Mouse (Mus musculus) forebrain, embryonic 16.5 days (tissue): ENCODE results near the gene Mpz. TPM values are rescaled to one million over a fixed set of nuclear protein-coding genes. Genes with fewer than 3 reads are reported as not detected.

Source experiments
- ATAC-seq: fragments of 200-750 bp; cut with Nextera tagmentation; 2 replicates; pipeline ENCODE4 v1.8.0; 2017; ENCODE audit warnings: mild to moderate bottlenecking, moderate library complexity
- H3K27ac ChIP-seq: fragments of 300-500 bp; sonication (generic); 2 replicates; pipeline ENCODE4 v1.5.1; 2014; ENCODE audit warnings: low read length, control low read depth
- H3K27me3 ChIP-seq: fragments of 300-500 bp; sonication (generic); replicated peaks from 2 replicates; pipeline ENCODE4 v1.6.1; 2014; ENCODE audit warnings: low read length; ENCODE audit not compliant: control insufficient read depth, insufficient read depth
- H3K36me3 ChIP-seq: fragments of 300-500 bp; sonication (generic); 2 replicates; pipeline ENCODE4 v1.6.1; 2014; ENCODE audit not compliant: control insufficient read depth, insufficient read depth
- H3K4me1 ChIP-seq: fragments of 300-500 bp; sonication (generic); replicated peaks from 2 replicates; pipeline ENCODE4 v1.6.1; 2014; ENCODE audit warnings: low read length; ENCODE audit not compliant: control insufficient read depth, insufficient read depth
- H3K4me2 ChIP-seq: fragments of 300-500 bp; sonication (generic); 2 replicates; pipeline ENCODE4 v1.6.1; 2014; ENCODE audit warnings: mild to moderate bottlenecking, low read length, control low read depth
- H3K4me3 ChIP-seq: fragments of 300-500 bp; sonication (generic); replicated peaks from 2 replicates; pipeline ENCODE4 v1.5.1; 2014; ENCODE audit warnings: mild to moderate bottlenecking, low read length, control low read depth
- H3K9ac ChIP-seq: fragments of 300-500 bp; sonication (generic); replicated peaks from 2 replicates; pipeline ENCODE4 v1.6.1; 2014; ENCODE audit warnings: low read depth, low read length, control low read depth
- H3K9me3 ChIP-seq: fragments of 300-500 bp; sonication (generic); 2 replicates; pipeline ENCODE4 v1.6.1; 2016; ENCODE audit warnings: low read length; ENCODE audit not compliant: control insufficient read depth
- WGBS: fragments of 180-500 bp; shearing (Covaris S2); extraction: QIAGEN DNeasy Blood & Tissue Kit; methylation state at CpG from one replicate; pipeline ENCODE4 v1.1.7; 2014; 5-methylcytosine and 5-hydroxymethylcytosine counted together
- polyA plus RNA-seq: library from polyadenylated mRNA; unstranded; fragments of >200 nt; fragmentation: Nextera tagmentation; extraction: Ambion mirVana; gene quantifications from 2 replicates; pipeline ENCODE4 v1.2.1, GENCODE M21; 2015

Mpz gene
- polyA plus RNA-seq, 1 experiment from 2014 or later: not detected

DNA sequence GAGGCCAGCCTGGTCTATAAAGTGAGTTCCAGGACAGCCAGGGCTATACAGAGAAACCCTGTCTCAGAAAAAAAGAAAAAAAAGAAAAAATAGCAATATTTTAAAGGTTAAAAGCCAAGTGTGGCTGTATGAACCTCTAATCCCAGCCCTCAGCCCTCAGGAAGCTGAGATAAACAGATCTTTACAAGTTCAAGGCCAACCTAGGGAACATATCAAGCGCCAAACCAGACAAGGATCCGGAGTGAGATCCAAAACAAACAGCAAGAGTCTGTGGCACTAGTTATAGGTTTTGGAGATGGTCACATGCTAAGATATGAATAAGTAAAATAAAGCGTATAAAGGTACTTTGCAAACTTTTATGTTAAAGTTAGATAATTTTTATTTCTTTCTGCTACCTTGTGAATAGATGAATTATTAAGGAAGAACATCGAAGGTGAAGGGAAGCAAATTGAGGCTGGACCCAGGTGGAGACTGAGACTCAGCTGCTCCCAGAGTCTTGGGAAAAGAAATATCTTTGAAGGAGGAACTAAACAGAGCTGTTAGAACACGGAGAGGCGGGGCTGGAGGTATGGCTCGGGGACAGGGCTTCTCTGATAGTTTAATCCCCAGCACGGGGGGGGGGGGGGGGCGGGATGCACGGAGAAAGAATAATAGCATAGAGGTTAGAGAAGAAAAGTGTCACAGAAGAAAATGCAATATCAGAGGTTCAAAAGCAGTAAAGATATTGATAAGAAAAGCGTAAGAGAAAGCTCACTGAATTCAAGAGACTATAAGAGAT is 53.1 kb downstream of the Mpz start:
- Histone ChIP-seq H3K27ac (no peak overlapping the region), H3K27me3 (no peaks in the 10 kb centered on the region), H3K9ac (no peak overlapping the region), H3K9me3 (no peaks in the 10 kb centered on the region), H3K4me2 (no peak overlapping the region), H3K36me3 (no peaks in the 10 kb centered on the region), H3K4me1 (no peaks in the 10 kb centered on the region), H3K4me3 (no peak overlapping the region)
- ATAC-seq: no peak
- 64% methylated on average over 9 of the region's 11 CpGs for WGBS

DNA sequence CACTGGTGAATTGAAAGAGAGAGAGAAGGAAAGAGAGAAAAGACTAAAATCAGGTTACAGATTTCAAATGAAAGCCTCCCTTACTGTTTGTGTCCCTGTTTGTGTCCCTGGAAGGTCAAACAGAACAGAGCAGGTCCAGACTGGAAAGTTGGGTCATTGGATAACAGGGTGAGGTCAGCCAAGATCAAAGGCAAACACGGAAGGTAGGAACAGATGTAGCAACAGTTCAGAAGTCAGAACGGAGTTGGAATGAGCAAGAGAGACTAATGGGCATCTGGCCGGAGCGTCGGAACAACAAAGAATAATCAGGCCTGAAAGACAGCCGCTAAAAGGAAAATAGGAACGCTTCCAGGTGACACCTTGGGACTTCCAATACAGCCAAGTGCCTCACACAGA is 53.7 kb downstream of the Mpz start:
- Histone ChIP-seq H3K9ac (no peak overlapping the region), H3K36me3 (no peaks in the 10 kb centered on the region), H3K27ac (no peak overlapping the region), H3K9me3 (no peaks in the 10 kb centered on the region), H3K4me3 (no peak overlapping the region), H3K4me2 (no peak overlapping the region), H3K27me3 (no peaks in the 10 kb centered on the region), H3K4me1 (no peaks in the 10 kb centered on the region)
- no peak for ATAC-seq
- 61% methylated on average over 7 of the region's 7 CpGs for WGBS

DNA sequence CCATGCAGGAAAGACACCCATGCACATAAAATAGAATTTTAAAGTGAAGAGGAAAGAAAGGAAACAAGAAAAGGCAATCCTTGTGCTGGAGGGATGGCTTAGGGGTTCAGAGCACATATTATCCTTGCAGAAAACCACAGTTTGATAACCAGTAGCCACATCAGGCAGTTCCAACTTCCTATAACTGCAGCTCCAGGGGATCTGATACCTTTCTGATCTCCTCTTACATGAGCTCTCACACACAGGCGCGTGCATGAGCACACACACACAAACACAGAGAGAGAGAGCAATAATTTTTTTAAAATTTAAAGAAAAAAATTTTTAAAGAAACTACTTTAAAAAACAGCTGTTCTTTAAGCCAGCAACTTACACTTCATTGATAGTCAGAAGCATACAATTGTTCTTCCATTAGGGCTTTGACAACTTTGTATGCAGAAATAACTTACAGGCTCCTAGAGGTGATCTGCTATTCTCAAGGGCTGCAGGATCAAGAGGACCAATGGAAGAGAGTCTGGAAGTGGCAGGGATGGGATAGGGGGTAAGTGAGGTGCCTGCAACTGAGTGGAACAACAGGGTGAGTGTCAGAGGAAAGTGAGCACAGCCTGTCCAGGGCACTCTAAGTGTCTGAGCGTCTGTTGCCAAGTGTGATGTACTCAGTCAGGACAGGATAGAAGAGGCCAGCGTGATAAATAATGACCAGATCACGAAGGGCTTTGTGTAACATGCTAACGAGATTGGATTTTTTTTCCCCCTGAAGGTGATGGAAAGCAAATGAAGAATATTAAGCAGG is 55.4 kb downstream of the Mpz start:
- ATAC-seq: no peak
- no peak overlapping the region for H3K4me2 ChIP-seq
- WGBS: 49% methylated on average over 6 of the region's 6 CpGs

DNA sequence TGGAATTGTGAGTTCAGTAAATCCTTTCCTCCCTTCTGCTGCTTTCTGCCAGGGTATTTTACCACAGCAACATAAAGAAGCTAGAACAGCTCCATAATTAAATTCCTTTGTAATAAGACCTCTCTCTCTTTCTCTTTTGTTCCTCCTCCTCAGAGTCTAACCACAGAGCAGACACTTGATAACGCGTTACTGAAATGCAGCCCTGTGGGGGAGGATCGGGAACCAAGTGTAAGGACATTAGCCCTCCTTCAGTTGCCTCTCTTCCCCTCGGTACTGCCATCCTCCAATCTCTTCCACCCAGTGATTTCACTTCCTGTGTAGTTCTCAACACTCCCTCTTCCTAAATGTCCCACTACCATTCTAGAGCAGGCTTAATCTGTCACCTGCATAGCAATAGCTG is 58.9 kb downstream of the Mpz start:
- 8% methylated on average over 4 of the region's 4 CpGs for WGBS
- no peak for ATAC-seq
- Histone ChIP-seq H3K9ac (no peak overlapping the region), H3K9me3 (no peaks in the 10 kb centered on the region), H3K4me2 (no peak overlapping the region), H3K36me3 (no peaks in the 10 kb centered on the region), H3K27me3 (no peaks in the 10 kb centered on the region), H3K4me1 (no peaks in the 10 kb centered on the region), H3K27ac (no peak overlapping the region), H3K4me3 (no peak overlapping the region)

More for the DNA sequence above, 55.4 kb downstream of the Mpz start:
- Histone ChIP-seq H3K27me3 (no peaks in the 10 kb centered on the region), H3K9me3 (no peaks in the 10 kb centered on the region), H3K9ac (no peak overlapping the region), H3K36me3 (no peaks in the 10 kb centered on the region), H3K4me1 (no peaks in the 10 kb centered on the region), H3K27ac (no peak overlapping the region), H3K4me3 (no peak overlapping the region)

Other genes with a start within 250 kb of the Mpz start
- gene Fcrlb, start 237.8 kb upstream of the Mpz start, polyA plus RNA-seq: 0.22 TPM in 1 of 2 replicates, not detected in the other
- not detected in 2 replicates for gene Fcrla, start 223.1 kb upstream of the Mpz start, polyA plus RNA-seq
- gene Fcgr2b, start 174.2 kb upstream of the Mpz start, polyA plus RNA-seq: 0.63 and 1.7 TPM in 2 replicates
- 0.22 and 0.32 TPM in 2 replicates for gene Fcgr4, start 131.8 kb upstream of the Mpz start, polyA plus RNA-seq
- 6.7 and 7.6 TPM in 2 replicates for gene Fcgr3, start 85.8 kb upstream of the Mpz start, polyA plus RNA-seq
- gene Cfap126, start 36.8 kb upstream of the Mpz start, polyA plus RNA-seq: 5.3 and 6.4 TPM in 2 replicates
- gene Sdhc, start 108 bp upstream of the Mpz start, polyA plus RNA-seq: 206 and 226 TPM in 2 replicates
- 7.1 and 7.9 TPM in 2 replicates for gene Pcp4l1, start 45.6 kb downstream of the Mpz start, polyA plus RNA-seq
- 0.29 and 0.48 TPM in 2 replicates for gene Nr1i3, start 63.3 kb downstream of the Mpz start, polyA plus RNA-seq
- gene Tomm40l, start 71.8 kb downstream of the Mpz start, polyA plus RNA-seq: 47.7 and 54.8 TPM in 2 replicates
- gene Apoa2, start 74.3 kb downstream of the Mpz start, polyA plus RNA-seq: 1.4 and 2.3 TPM in 2 replicates
- 15.7 and 17.6 TPM in 2 replicates for gene Fcer1g, start 83.7 kb downstream of the Mpz start, polyA plus RNA-seq
- 7.2 and 7.6 TPM in 2 replicates for gene Adamts4, start 99.7 kb downstream of the Mpz start, polyA plus RNA-seq
- 212 and 232 TPM in 2 replicates for gene Ndufs2, start 100.7 kb downstream of the Mpz start, polyA plus RNA-seq
- gene B4galt3, start 119.6 kb downstream of the Mpz start, polyA plus RNA-seq: 111 and 114 TPM in 2 replicates
- 47.6 and 49.2 TPM in 2 replicates for gene Ppox, start 130.5 kb downstream of the Mpz start, polyA plus RNA-seq
- 126 and 130 TPM in 2 replicates for gene Usp21, start 137.3 kb downstream of the Mpz start, polyA plus RNA-seq
- gene Ufc1, start 144.3 kb downstream of the Mpz start, polyA plus RNA-seq: 93.5 and 102 TPM in 2 replicates
- gene Dedd, start 178.4 kb downstream of the Mpz start, polyA plus RNA-seq: 55.5 and 61.7 TPM in 2 replicates
- 55.7 and 62.7 TPM in 2 replicates for gene Nit1, start 194.9 kb downstream of the Mpz start, polyA plus RNA-seq
- 118 and 156 TPM in 2 replicates for gene Pfdn2, start 195.0 kb downstream of the Mpz start, polyA plus RNA-seq
- gene Klhdc9, start 210.1 kb downstream of the Mpz start, polyA plus RNA-seq: 2.7 and 3.1 TPM in 2 replicates
- 0.67 and 1.1 TPM in 2 replicates for gene Nectin4, start 219.4 kb downstream of the Mpz start, polyA plus RNA-seq
- 0.48 and 0.81 TPM in 2 replicates for gene Arhgap30, start 238.2 kb downstream of the Mpz start, polyA plus RNA-seq